Mouse (Mus musculus): ENCODE data around the gene Coro7. TPM values are rescaled to one million over a fixed set of nuclear protein-coding genes. Genes with fewer than 3 reads are reported as not detected.

The Coro7 gene
- polyA plus RNA-seq, 1 experiment from 2014 or later, result 35.5 TPM

GRCm38 (mm10) chr16:4611193-4611592 lies 68.4 kb downstream of the Coro7 start:
- H3K9ac ChIP-seq (replicated peaks), result no peak overlapping the region
- WGBS, result 95% methylated on average over 5 of the region's 5 CpGs
- no peak overlapping the region for H3K4me2 ChIP-seq
- H3K4me3 ChIP-seq (replicated peaks), result no peak overlapping the region
- no peaks in the 10 kb centered on the region for H3K27me3 ChIP-seq (replicated peaks)
- no peak overlapping the region for H3K27ac ChIP-seq (replicated peaks)
- H3K36me3 ChIP-seq, result peaks cover 66% of the 10 kb centered on the region
- peaks cover 20% of the 10 kb centered on the region for H3K4me1 ChIP-seq
- no peaks in the 10 kb centered on the region for H3K9me3 ChIP-seq (replicated peaks)
- ATAC-seq (ENCODE audit: low FRiP score), result no peak

- ATAC-seq (ENCODE audit: low FRiP score), result no peak
- 86% methylated on average over 19 of the region's 19 CpGs for WGBS
These were observed 71.0 kb downstream of the Coro7 start for GRCm38 (mm10) chr16:4608532-4609059.

GRCm38 (mm10) chr16:4607818-4608531 lies 71.6 kb downstream of the Coro7 start:
- no peak overlapping the region for H3K4me2 ChIP-seq
- ATAC-seq (ENCODE audit: low FRiP score), result peak; percentile 49
- H3K27ac ChIP-seq (replicated peaks), result peak overlapping the region; percentile 55
- no peak overlapping the region for H3K9ac ChIP-seq (replicated peaks)
- 57% methylated on average over 9 of the region's 9 CpGs for WGBS
- no peaks in the 10 kb centered on the region for H3K9me3 ChIP-seq (replicated peaks)
- no peak overlapping the region for H3K4me3 ChIP-seq (replicated peaks)
- peaks cover 53% of the 10 kb centered on the region for H3K4me1 ChIP-seq
- H3K27me3 ChIP-seq (replicated peaks), result no peaks in the 10 kb centered on the region
- H3K36me3 ChIP-seq, result peaks cover 35% of the 10 kb centered on the region

More at GRCm38 (mm10) chr16:4608532-4609059, 71.0 kb downstream of the Coro7 start:
- Histone ChIP-seq H3K4me3 (replicated peaks) (no peak overlapping the region), H3K9me3 (replicated peaks) (no peaks in the 10 kb centered on the region), H3K4me2 (no peak overlapping the region), H3K4me1 (peaks cover 46% of the 10 kb centered on the region), H3K27me3 (replicated peaks) (no peaks in the 10 kb centered on the region), H3K27ac (replicated peaks) (no peak overlapping the region), H3K9ac (replicated peaks) (no peak overlapping the region), H3K36me3 (peaks cover 41% of the 10 kb centered on the region)

GRCm38 (mm10) chr16:4606431-4607084 lies 73.0 kb downstream of the Coro7 start:
- Histone ChIP-seq H3K9ac (replicated peaks) (no peak overlapping the region), H3K27me3 (replicated peaks) (no peaks in the 10 kb centered on the region), H3K9me3 (replicated peaks) (no peaks in the 10 kb centered on the region), H3K4me1 (peaks cover 65% of the 10 kb centered on the region), H3K27ac (replicated peaks) (peak overlapping the region; percentile 37; the same call in 1 of the 2 replicates), H3K4me2 (no peak overlapping the region), H3K36me3 (peaks cover 23% of the 10 kb centered on the region), H3K4me3 (replicated peaks) (no peak overlapping the region)
- peak; percentile 11; the same call in 1 of the 2 replicates for ATAC-seq (ENCODE audit: low FRiP score)
- WGBS, result 44% methylated on average over 5 of the region's 5 CpGs

GRCm38 (mm10) chr16:4605514-4606131 lies 74.0 kb downstream of the Coro7 start:
- no peak overlapping the region for H3K4me3 ChIP-seq (replicated peaks)
- peaks cover 73% of the 10 kb centered on the region for H3K4me1 ChIP-seq
- H3K9me3 ChIP-seq (replicated peaks), result no peaks in the 10 kb centered on the region
- 41% methylated on average over 13 of the region's 13 CpGs for WGBS
- H3K27ac ChIP-seq (replicated peaks), result no peak overlapping the region
- H3K36me3 ChIP-seq, result peaks cover 17% of the 10 kb centered on the region
- ATAC-seq (ENCODE audit: low FRiP score), result no peak
- H3K4me2 ChIP-seq, result no peak overlapping the region
- no peaks in the 10 kb centered on the region for H3K27me3 ChIP-seq (replicated peaks)
- no peak overlapping the region for H3K9ac ChIP-seq (replicated peaks)

- no peak overlapping the region for H3K4me2 ChIP-seq
- peaks cover 5% of the 10 kb centered on the region for H3K36me3 ChIP-seq
- H3K4me3 ChIP-seq (replicated peaks), result no peak overlapping the region
- 70% methylated on average over 11 of the region's 11 CpGs for WGBS
- no peak overlapping the region for H3K9ac ChIP-seq (replicated peaks)
- no peaks in the 10 kb centered on the region for H3K9me3 ChIP-seq (replicated peaks)
- no peak for ATAC-seq (ENCODE audit: low FRiP score)
- no peak overlapping the region for H3K27ac ChIP-seq (replicated peaks)
- H3K4me1 ChIP-seq, result peaks cover 85% of the 10 kb centered on the region
- no peaks in the 10 kb centered on the region for H3K27me3 ChIP-seq (replicated peaks)
These were observed 75.2 kb downstream of the Coro7 start for GRCm38 (mm10) chr16:4604293-4604837.

GRCm38 (mm10) chr16:4603453-4603837 lies 76.1 kb downstream of the Coro7 start:
- H3K9ac ChIP-seq (replicated peaks), result no peak overlapping the region; the same call in 1 of the 2 replicates
- H3K9me3 ChIP-seq (replicated peaks), result no peaks in the 10 kb centered on the region
- H3K4me1 ChIP-seq, result peaks cover 90% of the 10 kb centered on the region
- H3K27me3 ChIP-seq (replicated peaks), result no peaks in the 10 kb centered on the region
- ATAC-seq (ENCODE audit: low FRiP score), result no peak
- H3K4me2 ChIP-seq, result no peak overlapping the region
- no peaks in the 10 kb centered on the region for H3K36me3 ChIP-seq
- H3K4me3 ChIP-seq (replicated peaks), result no peak overlapping the region
- WGBS, result 68% methylated on average over 1 of the region's 1 CpGs
- H3K27ac ChIP-seq (replicated peaks), result 0 out of 2 replicates have a peak overlapping the region, but pooled peaks have one; percentile 18

GRCm38 (mm10) chr16:4602766-4603452 lies 76.7 kb downstream of the Coro7 start:
- H3K9me3 ChIP-seq (replicated peaks), result no peaks in the 10 kb centered on the region
- no peak overlapping the region for H3K4me2 ChIP-seq
- peak overlapping the region; percentile 20; the same call in 1 of the 2 replicates for H3K9ac ChIP-seq (replicated peaks)
- peaks cover 95% of the 10 kb centered on the region for H3K4me1 ChIP-seq
- no peak overlapping the region for H3K4me3 ChIP-seq (replicated peaks)
- ATAC-seq (ENCODE audit: low FRiP score), result no peak
- 34% methylated on average over 7 of the region's 7 CpGs for WGBS
- H3K27me3 ChIP-seq (replicated peaks), result no peaks in the 10 kb centered on the region
- peak overlapping the region; percentile 18; the same call in 1 of the 2 replicates for H3K27ac ChIP-seq (replicated peaks)
- no peaks in the 10 kb centered on the region for H3K36me3 ChIP-seq

- H3K4me1 ChIP-seq, result peaks cover 96% of the 10 kb centered on the region
- H3K36me3 ChIP-seq, result no peaks in the 10 kb centered on the region
- no peak overlapping the region for H3K4me2 ChIP-seq
- WGBS, result 16% methylated on average over 3 of the region's 3 CpGs
- no peak overlapping the region for H3K4me3 ChIP-seq (replicated peaks)
- H3K27ac ChIP-seq (replicated peaks), result no peak overlapping the region; the same call in 1 of the 2 replicates
- H3K9ac ChIP-seq (replicated peaks), result no peak overlapping the region
- no peak for ATAC-seq (ENCODE audit: low FRiP score)
- no peaks in the 10 kb centered on the region for H3K27me3 ChIP-seq (replicated peaks)
- H3K9me3 ChIP-seq (replicated peaks), result no peaks in the 10 kb centered on the region
These were observed 77.4 kb downstream of the Coro7 start for GRCm38 (mm10) chr16:4602189-4602588.

GRCm38 (mm10) chr16:4600701-4601310 lies 78.8 kb downstream of the Coro7 start:
- H3K27ac ChIP-seq (replicated peaks), result no peak overlapping the region

More at GRCm38 (mm10) chr16:4600701-4601310, 78.8 kb downstream of the Coro7 start:
- H3K9ac ChIP-seq (replicated peaks), result no peak overlapping the region
- no peak overlapping the region for H3K4me2 ChIP-seq
- H3K36me3 ChIP-seq, result no peaks in the 10 kb centered on the region
- H3K9me3 ChIP-seq (replicated peaks), result no peaks in the 10 kb centered on the region
- 84% methylated on average over 9 of the region's 9 CpGs for WGBS
- peaks cover 96% of the 10 kb centered on the region for H3K4me1 ChIP-seq
- H3K27me3 ChIP-seq (replicated peaks), result no peaks in the 10 kb centered on the region
- ATAC-seq (ENCODE audit: low FRiP score), result no peak
- H3K4me3 ChIP-seq (replicated peaks), result no peak overlapping the region

Data from neural tube, embryonic 15.5 days (tissue).